Mouse (Mus musculus) heart, adult 2 months (tissue): Measurements from ENCODE around the gene Atp1a2. TPM values are rescaled to one million over a fixed set of nuclear protein-coding genes. Genes with fewer than 3 reads are reported as not detected.

Source experiments
- DNase-seq, 2 experiments: peaks; one replicate each; pipeline ENCODE4 v3.0.0; 2021
- H3K27ac ChIP-seq: fragments of 200-600 bp; 2 replicates; pipeline ENCODE4 v1.8.1; 2022
- H3K27me3 ChIP-seq: fragments of 200-500 bp; 2 replicates; pipeline ENCODE4 v1.6.1; 2012; ENCODE audit warnings: mild to moderate bottlenecking, low read length, inconsistent platforms, mixed read lengths; ENCODE audit not compliant: control insufficient read depth, insufficient read depth
- H3K36me3 ChIP-seq: fragments of 200-500 bp; 2 replicates; pipeline ENCODE4 v1.6.1; 2012; ENCODE audit warnings: low read length, inconsistent platforms; ENCODE audit not compliant: control insufficient read depth, insufficient read depth
- H3K4me1 ChIP-seq: fragments of 200-500 bp; 2 replicates; pipeline ENCODE4 v1.6.1; 2011; ENCODE audit warnings: low read length; ENCODE audit not compliant: control insufficient read depth, insufficient read depth
- H3K4me3 ChIP-seq: fragments of 200-600 bp; 2 replicates; pipeline ENCODE4 v1.8.1; 2022
- H3K79me2 ChIP-seq: fragments of 200-500 bp; replicated peaks from 2 replicates; pipeline ENCODE4 v1.6.1; 2012; ENCODE audit warnings: mild to moderate bottlenecking, inconsistent platforms, low read length, moderate library complexity, mixed read lengths; ENCODE audit not compliant: control insufficient read depth, insufficient read depth
- H3K9ac ChIP-seq: fragments of 200-500 bp; 2 replicates; pipeline ENCODE4 v1.6.1; 2012; ENCODE audit warnings: low read depth, mild to moderate bottlenecking, control low read depth, inconsistent platforms, low read length, mixed read lengths
- CTCF ChIP-seq: fragments of 200-600 bp; IDR thresholded peaks from 2 replicates; pipeline ENCODE4 v1.8.1; 2022; ENCODE audit warnings: antibody characterized with exemption, mild to moderate bottlenecking, moderate library complexity
- EP300 ChIP-seq: fragments of 200-500 bp; IDR thresholded peaks from 2 replicates; pipeline ENCODE4 v1.6.1; 2011; ENCODE audit warnings: low read depth, low read length, control low read depth; ENCODE audit not compliant: insufficient read depth
- POLR2A ChIP-seq: fragments of 200-500 bp; IDR thresholded peaks from 2 replicates; pipeline ENCODE4 v1.6.1; 2011; ENCODE audit warnings: mild to moderate bottlenecking, low read depth, low read length, control low read depth; ENCODE audit not compliant: insufficient read depth
- WGBS: fragments of 180-500 bp; shearing (Covaris S2); methylation state at CpG from one replicate; pipeline ENCODE4 v1.1.7; 2018; 5-methylcytosine and 5-hydroxymethylcytosine counted together
- intact Hi-C: fragments of 180-260 bp; cut with DNase I; formaldehyde crosslinking; loops from one replicate; pipeline ENCODE4 v1.15.1; 2025
- polyA plus RNA-seq: library from polyadenylated mRNA; depleted of rRNA; stranded (reverse); fragments of >200 nt; gene quantifications from 2 replicates; pipeline ENCODE4 v1.2.3, GENCODE M21; 2012
- total RNA-seq, 2 experiments: library from RNA; stranded (reverse); gene quantifications; 2 replicates each; pipeline ENCODE4 v1.2.3; 2021

Gene Atp1a2
- total and polyA plus RNA-seq, 3 experiments, result 319 to 588 (median 462) TPM

- DNase-seq, result no peak
- H3K79me2 ChIP-seq, result no peaks in the 10 kb centered on the region
- intact Hi-C loops, result no loop called here
- no peak overlapping the region for H3K9ac ChIP-seq
- 79% methylated on average over 3 of the region's 3 CpGs for WGBS
- no peak overlapping the region for H3K27ac ChIP-seq
- H3K4me1 ChIP-seq, result no peaks in the 10 kb centered on the region
- TF ChIP-seq EP300 (no peak), POLR2A (no peak), CTCF (no peak)
- H3K27me3 ChIP-seq, result peaks cover 6% of the 10 kb centered on the region; the same call in 1 of the 2 replicates
- H3K4me3 ChIP-seq, result no peak overlapping the region
- H3K36me3 ChIP-seq, result no peaks in the 10 kb centered on the region
These were observed 44.9 kb upstream of the Atp1a2 start for GRCm38 (mm10) chr1:172342729-172343128.

DNA sequence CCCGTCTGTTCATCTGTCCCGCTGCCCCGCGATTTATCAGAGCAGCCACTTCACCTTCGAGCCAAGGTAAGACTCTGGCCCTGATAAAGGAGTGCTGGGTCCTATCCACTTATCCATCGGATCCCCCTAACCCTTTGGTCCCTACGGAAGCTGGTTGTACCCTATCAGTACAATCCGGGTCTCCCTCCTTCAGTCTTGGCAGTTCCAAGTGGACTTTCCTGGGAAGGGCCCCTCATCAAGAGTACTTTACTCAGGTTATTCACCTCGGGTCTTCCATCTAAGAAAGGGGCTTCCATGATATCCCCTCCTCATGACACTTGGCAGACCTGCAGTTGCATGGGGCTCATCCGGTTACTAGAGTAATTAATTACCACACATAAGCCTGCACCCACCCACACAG lies 43.5 kb upstream of the Atp1a2 start:
- H3K4me1 ChIP-seq, result no peaks in the 10 kb centered on the region
- no peak overlapping the region for H3K27ac ChIP-seq
- intact Hi-C loops, result no loop called here
- no peaks in the 10 kb centered on the region for H3K79me2 ChIP-seq
- no peak overlapping the region for H3K9ac ChIP-seq
- no peaks in the 10 kb centered on the region for H3K36me3 ChIP-seq
- H3K27me3 ChIP-seq, result peaks cover 6% of the 10 kb centered on the region; the same call in 1 of the 2 replicates
- WGBS, result 11% methylated on average over 10 of the region's 10 CpGs
- H3K4me3 ChIP-seq, result no peak overlapping the region
- no peak for TF ChIP-seq CTCF
- TF ChIP-seq POLR2A, result no peak
- TF ChIP-seq EP300, result no peak
- DNase-seq, result no peak

DNA sequence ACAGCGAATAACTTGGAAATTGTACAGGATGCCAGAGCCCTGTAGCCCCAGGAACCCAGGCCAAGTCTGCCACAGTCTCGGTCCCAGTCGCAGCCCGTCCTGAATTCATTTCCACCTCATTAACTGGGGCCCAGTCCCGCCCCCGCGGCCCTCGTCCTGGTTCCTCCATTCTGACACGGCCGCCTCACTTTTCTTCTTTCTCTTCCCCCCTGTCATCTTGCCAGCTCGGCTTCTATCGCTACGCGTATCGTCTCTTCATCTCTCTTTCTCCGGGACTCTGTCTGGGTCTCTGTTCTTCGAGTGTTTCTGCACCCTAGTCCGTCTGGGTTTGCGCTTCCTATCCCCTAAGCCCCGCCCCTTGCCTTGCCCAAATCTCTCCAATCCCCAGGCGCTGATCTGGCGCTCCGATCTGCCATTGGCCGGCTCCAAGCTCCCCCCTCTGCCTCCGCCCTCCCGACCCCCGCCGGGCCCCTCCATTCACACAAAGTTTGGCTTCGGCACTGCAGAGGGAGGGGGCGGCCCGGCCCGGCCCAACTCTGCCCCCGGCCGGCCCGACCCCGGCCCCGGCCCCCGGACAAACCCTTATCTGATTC lies 43.0 kb upstream of the Atp1a2 start, which contains the start of gene Kcnj10:
Kcnj10 (plus strand) TSS at position 482 of the 593 bp plus-strand sequence.
- 2% methylated on average over 38 of the region's 38 CpGs for WGBS
- peaks cover 6% of the 10 kb centered on the region; the same call in 1 of the 2 replicates for H3K27me3 ChIP-seq
- intact Hi-C loops, result no loop called here

GRCm38 (mm10) chr1:172337411-172338185 lies 39.7 kb upstream of the Atp1a2 start:
- H3K27ac ChIP-seq, result no peak overlapping the region
- 30% methylated on average over 2 of the region's 2 CpGs for WGBS
- no peaks in the 10 kb centered on the region for H3K36me3 ChIP-seq
- DNase-seq, result no peak
- H3K27me3 ChIP-seq, result peaks cover 6% of the 10 kb centered on the region; the same call in 1 of the 2 replicates
- no peak overlapping the region for H3K4me3 ChIP-seq
- TF ChIP-seq CTCF, result no peak
- TF ChIP-seq POLR2A, result no peak
- TF ChIP-seq EP300, result no peak
- H3K9ac ChIP-seq, result no peak overlapping the region
- H3K79me2 ChIP-seq, result no peaks in the 10 kb centered on the region
- intact Hi-C loops, result no loop called here
- H3K4me1 ChIP-seq, result no peaks in the 10 kb centered on the region

More for the DNA sequence above, 43.0 kb upstream of the Atp1a2 start, which contains the start of gene Kcnj10:
- Histone ChIP-seq H3K9ac (no peak within 1 kb of the TSS), H3K36me3 (no peaks in the 10 kb centered on the region), H3K27ac (no peak within 1 kb of the TSS), H3K79me2 (no peaks in the 10 kb centered on the region), H3K4me3 (peak within 1 kb of the TSS; percentile 30), H3K4me1 (no peaks in the 10 kb centered on the region)
- no peak for TF ChIP-seq CTCF
- TF ChIP-seq POLR2A, result no peak
- TF ChIP-seq EP300, result no peak
- DNase-seq, result peak; percentile 55 to 67

DNA sequence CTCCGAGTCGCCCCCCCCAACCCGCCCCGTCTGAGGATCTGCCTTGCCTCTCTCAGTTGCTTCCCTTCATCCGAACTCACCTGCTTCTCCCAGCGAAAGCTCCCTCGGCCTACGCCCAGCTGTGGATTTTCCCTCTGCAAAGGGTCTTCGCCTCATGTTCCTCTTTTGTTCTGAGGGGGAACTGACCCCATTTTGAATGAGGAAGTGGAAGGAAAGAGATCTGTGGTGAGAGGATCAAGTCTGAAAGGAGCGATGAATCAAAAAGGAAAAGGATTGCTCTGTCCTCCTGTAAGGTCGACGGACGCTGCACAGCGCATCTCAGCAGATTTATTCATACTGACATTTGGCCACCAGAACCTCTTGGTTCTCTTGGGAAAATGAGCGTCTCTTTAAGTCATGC lies 37.9 kb upstream of the Atp1a2 start:
- 64% methylated on average over 15 of the region's 15 CpGs for WGBS
- H3K27me3 ChIP-seq, result no peaks in the 10 kb centered on the region

GRCm38 (mm10) chr1:172333512-172333911 lies 35.6 kb upstream of the Atp1a2 start:
- no peak overlapping the region for H3K4me3 ChIP-seq
- no peak overlapping the region for H3K9ac ChIP-seq
- H3K27me3 ChIP-seq, result 0 out of 2 replicates have a peak, but pooled peaks cover 4% of the 10 kb centered on the region
- DNase-seq, result no peak
- H3K4me1 ChIP-seq, result no peaks in the 10 kb centered on the region
- no peak overlapping the region for H3K27ac ChIP-seq
- no peaks in the 10 kb centered on the region for H3K79me2 ChIP-seq
- no peak for TF ChIP-seq EP300
- no peak for TF ChIP-seq POLR2A
- 0 out of 2 replicates have a peak, but pooled peaks have one; percentile 5 for TF ChIP-seq CTCF
- intact Hi-C loops, result no loop called here
- H3K36me3 ChIP-seq, result no peaks in the 10 kb centered on the region
- WGBS, result 22% methylated on average over 3 of the region's 3 CpGs

More for the DNA sequence above, 37.9 kb upstream of the Atp1a2 start:
- Histone ChIP-seq H3K4me3 (no peak overlapping the region), H3K9ac (no peak overlapping the region), H3K4me1 (no peaks in the 10 kb centered on the region), H3K36me3 (no peaks in the 10 kb centered on the region), H3K79me2 (no peaks in the 10 kb centered on the region), H3K27ac (no peak overlapping the region)
- TF ChIP-seq CTCF, result no peak
- no peak for TF ChIP-seq POLR2A
- TF ChIP-seq EP300, result no peak
- no peak for DNase-seq
- intact Hi-C loops, result no loop called here
